Mouse (Mus musculus) embryonic facial prominence, embryonic 10.5 days (tissue): Measurements from ENCODE around the gene Nol12. TPM values are rescaled to one million over a fixed set of nuclear protein-coding genes. Genes with fewer than 3 reads are reported as not detected.
A peak's percentile ranks its signal among the peaks of the same experiment; 100 is the strongest.

Experiments
- DNase-seq: peaks from one replicate; pipeline ENCODE4 v3.0.0-alpha.2; 2017; ENCODE audit warnings: low spot score
- H3K27ac ChIP-seq: fragments of 300-500 bp; sonication (generic); replicated peaks from 2 replicates; pipeline ENCODE4 v1.5.1; 2016; ENCODE audit warnings: mild to moderate bottlenecking
- H3K27me3 ChIP-seq: fragments of 300-500 bp; sonication (generic); replicated peaks from 2 replicates; pipeline ENCODE4 v1.6.1; 2016; ENCODE audit warnings: low read depth, mild to moderate bottlenecking; ENCODE audit not compliant: poor library complexity, severe bottlenecking
- H3K36me3 ChIP-seq: fragments of 300-500 bp; sonication (generic); replicated peaks from 2 replicates; pipeline ENCODE4 v1.6.1; 2016; ENCODE audit warnings: mild to moderate bottlenecking, moderate library complexity
- H3K4me1 ChIP-seq: fragments of 300-500 bp; sonication (generic); 2 replicates; pipeline ENCODE4 v1.6.1; 2016
- H3K4me3 ChIP-seq: fragments of 300-500 bp; sonication (generic); 2 replicates; pipeline ENCODE4 v1.5.1; 2016; ENCODE audit warnings: mild to moderate bottlenecking, moderate library complexity
- H3K9me3 ChIP-seq: fragments of 300-500 bp; sonication (generic); 2 replicates; pipeline ENCODE4 v1.6.1; 2016; ENCODE audit warnings: mild to moderate bottlenecking
- WGBS: fragments of 180-500 bp; shearing (Covaris S2); methylation state at CpG from one replicate; pipeline ENCODE4 v1.1.7; 2016; 5-methylcytosine and 5-hydroxymethylcytosine counted together
- polyA plus RNA-seq: library from polyadenylated mRNA; unstranded; fragments of >200 nt; fragmentation: Nextera tagmentation; extraction: Ambion mirVana; gene quantifications from 2 replicates; pipeline ENCODE4 v1.2.1, GENCODE M21; 2016

The Nol12 gene
- polyA plus RNA-seq, 1 experiment from 2014 or later: 69.2 TPM

DNA sequence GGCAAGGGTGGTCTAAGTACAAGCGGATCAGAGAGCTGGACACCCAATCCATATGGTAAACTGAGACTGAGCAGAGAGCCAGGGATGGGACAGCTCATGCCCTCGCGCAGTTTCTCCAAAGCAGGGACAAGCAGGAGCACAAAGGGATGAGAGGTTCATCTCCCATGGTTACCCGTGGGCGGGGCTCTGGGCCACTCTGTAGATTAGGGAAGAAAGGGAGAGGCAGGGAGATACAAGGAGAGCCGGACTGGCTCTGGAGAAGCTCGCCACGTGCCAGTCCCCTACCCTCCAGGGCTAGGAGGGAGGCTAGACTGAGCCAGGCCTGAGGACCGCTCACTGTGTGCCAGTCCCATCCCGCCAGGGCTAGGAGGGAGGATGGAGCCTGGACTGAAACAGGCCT lies 2.6 kb downstream of the Nol12 start:
- H3K4me1 ChIP-seq: peaks cover 24% of the 10 kb centered on the region
- H3K27me3 ChIP-seq: no peaks in the 10 kb centered on the region
- no peaks in the 10 kb centered on the region for H3K9me3 ChIP-seq
- no peak overlapping the region for H3K4me3 ChIP-seq
- peaks cover 61% of the 10 kb centered on the region for H3K36me3 ChIP-seq
- H3K27ac ChIP-seq: no peak overlapping the region
- WGBS: 92% methylated on average over 10 of the region's 10 CpGs
- DNase-seq: no peak

DNA sequence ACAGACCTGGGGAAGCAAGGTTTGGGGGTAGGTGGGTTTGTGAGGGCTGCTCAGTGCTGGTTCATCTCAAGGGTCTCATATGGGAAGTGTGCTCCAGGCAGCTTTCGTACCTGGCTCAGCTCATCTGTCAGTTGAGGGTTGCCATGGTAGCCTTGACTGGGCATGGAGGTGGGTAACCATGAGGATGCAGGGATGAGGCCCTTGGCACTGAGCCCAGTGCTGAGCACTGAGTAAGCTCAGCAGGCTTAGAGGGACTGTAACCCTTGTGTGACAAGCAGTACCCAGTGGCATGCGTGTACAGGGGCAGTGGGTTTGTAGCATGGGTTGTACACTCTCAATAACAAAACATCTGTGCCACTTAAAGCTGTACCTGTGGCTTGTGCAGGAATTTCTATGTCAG lies 3.2 kb downstream of the Nol12 start:
- H3K36me3 ChIP-seq: peaks cover 61% of the 10 kb centered on the region
- H3K4me1 ChIP-seq: peaks cover 31% of the 10 kb centered on the region
- WGBS: 91% methylated on average over 2 of the region's 2 CpGs
- H3K27ac ChIP-seq: no peak overlapping the region
- no peaks in the 10 kb centered on the region for H3K27me3 ChIP-seq
- no peaks in the 10 kb centered on the region for H3K9me3 ChIP-seq
- no peak overlapping the region for H3K4me3 ChIP-seq
- DNase-seq: no peak

DNA sequence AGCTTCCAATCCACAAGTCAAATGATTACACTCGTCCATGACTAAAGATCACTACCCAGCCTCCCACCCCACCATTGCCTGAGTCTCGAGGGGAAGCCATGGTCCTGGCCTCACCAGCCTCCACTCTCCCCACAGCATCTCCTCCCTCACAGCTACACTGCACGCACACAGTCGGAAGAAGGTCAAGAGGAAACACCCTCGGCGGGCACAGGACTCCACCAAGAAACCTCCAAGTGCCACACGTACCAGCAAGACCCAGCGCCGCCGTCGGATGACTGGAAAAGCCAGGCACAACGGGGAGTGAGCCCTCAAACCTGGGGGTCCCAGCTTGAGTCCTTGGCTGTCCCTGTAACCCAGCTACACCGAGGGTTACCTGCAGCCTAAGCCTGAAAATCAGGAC lies 5.6 kb downstream of the Nol12 start:
- DNase-seq: no peak
- WGBS: 93% methylated on average over 13 of the region's 13 CpGs
- Histone ChIP-seq H3K27ac (no peak overlapping the region), H3K27me3 (no peaks in the 10 kb centered on the region), H3K36me3 (peaks cover 61% of the 10 kb centered on the region), H3K9me3 (no peaks in the 10 kb centered on the region), H3K4me3 (no peak overlapping the region), H3K4me1 (peaks cover 30% of the 10 kb centered on the region)

DNA sequence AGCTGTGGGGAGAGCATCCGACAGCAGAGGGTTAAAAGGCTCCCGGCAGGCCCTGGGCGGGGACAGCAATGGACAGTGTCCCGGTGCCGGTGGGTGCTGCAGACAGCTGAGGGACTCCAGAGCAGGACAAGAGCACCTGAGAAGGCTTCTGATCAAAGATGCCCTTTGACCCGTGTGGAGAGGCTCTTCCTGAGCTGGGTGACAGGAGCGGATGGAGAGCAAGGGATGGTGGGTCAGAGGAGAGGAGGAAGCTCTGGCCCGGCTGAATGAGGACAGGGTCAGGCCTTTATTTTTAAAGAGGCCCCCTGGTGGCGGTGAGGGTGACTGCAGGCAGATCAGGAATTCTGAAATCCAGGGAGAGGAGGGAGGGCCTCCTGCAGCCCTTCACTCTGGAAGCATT lies 7.9 kb downstream of the Nol12 start:
- Histone ChIP-seq H3K27me3 (peaks cover 15% of the 10 kb centered on the region), H3K9me3 (no peaks in the 10 kb centered on the region), H3K36me3 (peaks cover 46% of the 10 kb centered on the region), H3K4me3 (peak overlapping the region; percentile 53), H3K27ac (peak overlapping the region; percentile 78), H3K4me1 (peaks cover 21% of the 10 kb centered on the region)
- DNase-seq: peak; percentile 89
- 6% methylated on average over 9 of the region's 9 CpGs for WGBS

DNA sequence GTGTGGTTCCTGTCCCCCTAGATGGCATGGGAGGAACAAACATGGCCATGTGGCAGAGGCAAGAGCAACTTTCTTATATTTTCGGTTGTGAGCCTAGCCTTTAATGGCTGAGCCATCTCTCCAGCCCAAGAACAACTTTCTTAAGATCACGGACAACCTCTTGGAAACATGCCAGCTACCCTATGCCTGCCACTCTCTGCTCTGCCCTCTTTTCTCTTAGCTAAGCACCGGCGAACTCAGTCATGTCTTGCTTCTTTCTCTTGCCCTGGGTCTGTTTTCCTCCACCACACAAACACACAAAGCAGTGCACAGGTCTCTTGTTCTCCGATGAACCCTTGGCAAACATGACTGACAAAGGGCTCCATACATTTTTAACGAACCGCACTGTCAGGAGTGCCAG lies 11.5 kb downstream of the Nol12 start:
- peaks cover 15% of the 10 kb centered on the region for H3K27me3 ChIP-seq
- 0 out of 2 replicates have a peak overlapping the region, but pooled peaks have one; percentile 30 for H3K27ac ChIP-seq
- H3K4me1 ChIP-seq: peaks cover 35% of the 10 kb centered on the region
- H3K9me3 ChIP-seq: no peaks in the 10 kb centered on the region
- no peak overlapping the region for H3K4me3 ChIP-seq
- 87% methylated on average over 7 of the region's 7 CpGs for WGBS
- DNase-seq: no peak
- peaks cover 20% of the 10 kb centered on the region for H3K36me3 ChIP-seq

DNA sequence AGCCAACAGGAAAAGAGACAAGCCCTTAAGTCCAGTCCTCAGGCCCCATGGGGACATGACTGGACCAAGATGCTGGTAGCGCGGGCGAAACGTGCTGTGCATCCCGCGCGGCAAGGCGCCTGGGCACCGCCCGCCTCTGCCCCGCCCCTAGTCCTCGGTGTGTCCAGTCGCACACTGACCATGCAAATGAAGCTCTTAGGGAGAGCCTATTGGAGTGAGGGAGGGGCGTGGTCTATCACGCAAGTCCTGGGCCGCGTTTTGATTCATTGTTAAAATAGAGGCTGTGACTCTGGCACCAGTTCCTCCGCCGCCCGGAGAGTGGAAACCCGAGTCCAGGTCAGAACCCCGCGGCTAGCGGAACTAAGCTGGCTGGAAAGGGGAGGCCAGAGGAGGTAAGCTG lies 12.9 kb downstream of the Nol12 start, which contains the start of gene Triobp:
Gene Triobp, plus strand, starts transcription at position 68 of the 400 bp plus-strand sequence.
- peak within 1 kb of the TSS; percentile 88 for H3K27ac ChIP-seq

DNA sequence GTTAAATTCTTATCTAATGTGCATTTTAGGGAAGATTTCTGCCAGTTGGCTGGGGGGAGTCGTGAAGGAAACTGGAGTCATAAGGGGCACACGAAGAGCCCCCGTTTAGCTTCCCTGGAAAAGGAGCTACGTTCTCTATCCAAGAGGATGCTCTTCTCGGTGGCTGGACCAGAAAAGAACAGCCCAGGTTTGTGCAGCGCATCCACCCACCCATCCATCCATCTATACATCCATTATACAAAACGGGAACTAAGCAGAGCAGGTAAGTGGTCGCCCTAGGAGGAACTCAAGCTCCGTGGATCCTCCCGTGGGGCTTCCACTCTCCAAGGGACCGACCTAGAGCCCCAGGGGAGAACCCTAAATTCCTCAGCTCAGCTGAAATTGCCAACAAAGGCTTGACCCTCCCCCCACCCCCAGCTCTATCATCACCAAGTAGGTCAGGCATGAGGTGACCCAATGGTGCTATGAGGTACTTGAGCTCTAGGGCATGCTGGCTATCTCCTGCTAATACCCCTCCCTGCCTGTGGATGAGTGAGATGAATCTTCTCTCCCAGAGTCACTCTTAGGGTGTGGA lies 13.5 kb downstream of the Nol12 start:
- DNase-seq: peak; percentile 43
- Histone ChIP-seq H3K9me3 (no peaks in the 10 kb centered on the region), H3K4me1 (peaks cover 27% of the 10 kb centered on the region), H3K27ac (peak overlapping the region; percentile 88), H3K36me3 (peaks cover 29% of the 10 kb centered on the region), H3K27me3 (peaks cover 15% of the 10 kb centered on the region), H3K4me3 (peak overlapping the region; percentile 66)
- WGBS: 7% methylated on average over 11 of the region's 11 CpGs

More for the DNA sequence above, 12.9 kb downstream of the Nol12 start, which contains the start of gene Triobp:
- peaks cover 24% of the 10 kb centered on the region for H3K36me3 ChIP-seq
- WGBS: under 1% methylated on average over 24 of the region's 24 CpGs
- H3K9me3 ChIP-seq: no peaks in the 10 kb centered on the region
- H3K4me3 ChIP-seq: peak within 1 kb of the TSS; percentile 66
- DNase-seq: peak; percentile 95
- peaks cover 15% of the 10 kb centered on the region for H3K27me3 ChIP-seq
- peaks cover 32% of the 10 kb centered on the region for H3K4me1 ChIP-seq

DNA sequence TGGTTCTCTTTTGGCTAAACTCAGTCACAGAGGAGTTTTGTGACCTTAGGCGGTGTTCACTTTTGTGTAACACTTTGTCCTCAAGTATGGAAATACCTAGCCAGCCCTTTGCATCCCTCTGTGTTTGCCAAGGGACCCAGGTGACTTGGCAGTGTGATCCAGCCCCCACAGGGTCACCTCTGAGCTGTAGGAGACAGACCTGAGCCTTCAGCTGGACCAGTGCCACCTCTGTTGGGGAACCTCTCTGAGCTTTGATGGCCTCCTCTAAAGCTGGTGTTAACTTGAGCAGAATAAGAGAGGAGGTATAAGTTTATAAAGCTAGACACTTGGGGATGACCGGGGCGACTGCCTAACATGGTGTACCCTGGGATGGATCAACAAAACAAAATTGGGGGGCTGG lies 14.2 kb downstream of the Nol12 start:
- Histone ChIP-seq H3K27ac (0 out of 2 replicates have a peak overlapping the region, but pooled peaks have one; percentile 40), H3K27me3 (peaks cover 15% of the 10 kb centered on the region), H3K4me1 (peaks cover 24% of the 10 kb centered on the region), H3K9me3 (no peaks in the 10 kb centered on the region), H3K4me3 (peak overlapping the region; percentile 66), H3K36me3 (peaks cover 36% of the 10 kb centered on the region)
- no peak for DNase-seq
- WGBS: 98% methylated on average over 3 of the region's 3 CpGs

DNA sequence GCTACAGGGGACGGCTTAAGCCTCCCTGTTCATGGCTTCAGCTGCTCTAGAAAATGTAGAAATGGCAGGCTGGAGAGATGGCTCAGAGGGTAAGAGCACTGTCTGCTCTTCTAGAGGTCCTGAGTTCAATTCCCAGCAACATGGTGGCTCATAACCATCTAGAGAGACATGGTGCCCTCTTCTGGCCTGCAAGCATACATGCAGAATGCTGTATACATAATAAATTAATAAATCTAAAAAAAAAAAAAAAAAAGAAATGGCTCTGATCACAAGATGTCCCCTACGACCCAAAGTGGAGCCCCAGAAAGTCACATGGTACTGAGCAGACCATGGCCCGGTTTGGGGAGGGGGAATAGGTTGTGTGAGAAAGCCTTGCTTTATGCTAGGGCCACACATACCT lies 20.9 kb downstream of the Nol12 start:
- DNase-seq: no peak
- Histone ChIP-seq H3K4me3 (no peak overlapping the region), H3K9me3 (no peaks in the 10 kb centered on the region), H3K27ac (no peak overlapping the region), H3K4me1 (peaks cover 15% of the 10 kb centered on the region), H3K36me3 (peaks cover 88% of the 10 kb centered on the region), H3K27me3 (no peaks in the 10 kb centered on the region)
- WGBS: 78% methylated on average over 3 of the region's 3 CpGs

DNA sequence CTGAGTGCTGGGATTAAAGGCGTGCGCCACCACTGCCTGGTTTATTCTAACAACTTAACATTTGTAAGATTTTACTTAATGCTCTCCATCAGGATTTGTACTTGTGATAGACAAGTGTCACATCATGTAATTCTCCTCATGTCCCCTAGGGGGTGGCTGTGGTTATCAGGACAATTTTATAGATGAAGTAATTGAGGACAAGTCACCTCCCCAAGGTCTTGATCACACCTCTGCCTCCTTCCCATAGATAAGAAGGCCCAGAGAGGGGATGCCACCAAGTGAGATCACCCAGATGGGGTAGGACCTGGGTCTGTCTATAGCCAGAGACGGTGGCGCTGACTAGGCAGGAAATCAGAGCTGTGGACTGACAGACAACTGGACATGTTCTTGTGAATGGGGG lies 21.6 kb downstream of the Nol12 start:
- no peak overlapping the region for H3K4me3 ChIP-seq
- H3K9me3 ChIP-seq: no peaks in the 10 kb centered on the region
- WGBS: 90% methylated on average over 4 of the region's 4 CpGs
- H3K27me3 ChIP-seq: no peaks in the 10 kb centered on the region
- 0 out of 2 replicates have a peak overlapping the region, but pooled peaks have one; percentile 67 for H3K27ac ChIP-seq
- H3K36me3 ChIP-seq: peaks cover 88% of the 10 kb centered on the region
- H3K4me1 ChIP-seq: peaks cover 15% of the 10 kb centered on the region
- DNase-seq: no peak

DNA sequence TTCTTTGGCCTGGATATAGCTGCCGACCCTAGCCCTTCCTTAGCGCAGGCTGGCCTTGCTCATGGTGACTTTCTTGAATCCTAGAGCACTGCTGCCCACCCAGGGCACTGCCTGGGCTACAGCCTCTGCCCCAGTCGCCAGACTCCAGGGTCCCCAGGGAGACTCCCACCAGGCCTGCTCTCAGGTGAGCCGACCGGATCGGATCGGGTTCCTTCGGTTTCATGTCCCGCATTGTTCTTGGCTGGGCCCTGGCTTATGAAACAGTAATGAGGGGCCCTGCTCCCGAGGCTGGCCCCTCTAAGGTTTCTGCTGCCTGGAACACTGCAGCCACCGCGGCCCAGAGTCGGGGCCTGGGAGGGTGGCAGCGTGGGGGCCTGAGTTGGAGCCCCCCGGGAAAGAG lies 22.3 kb downstream of the Nol12 start:
- Histone ChIP-seq H3K9me3 (no peaks in the 10 kb centered on the region), H3K27ac (peak overlapping the region; percentile 67), H3K27me3 (no peaks in the 10 kb centered on the region), H3K4me1 (peaks cover 15% of the 10 kb centered on the region), H3K36me3 (peaks cover 88% of the 10 kb centered on the region), H3K4me3 (0 out of 2 replicates have a peak overlapping the region, but pooled peaks have one; percentile 8)
- no peak for DNase-seq
- WGBS: 75% methylated on average over 15 of the region's 15 CpGs

DNA sequence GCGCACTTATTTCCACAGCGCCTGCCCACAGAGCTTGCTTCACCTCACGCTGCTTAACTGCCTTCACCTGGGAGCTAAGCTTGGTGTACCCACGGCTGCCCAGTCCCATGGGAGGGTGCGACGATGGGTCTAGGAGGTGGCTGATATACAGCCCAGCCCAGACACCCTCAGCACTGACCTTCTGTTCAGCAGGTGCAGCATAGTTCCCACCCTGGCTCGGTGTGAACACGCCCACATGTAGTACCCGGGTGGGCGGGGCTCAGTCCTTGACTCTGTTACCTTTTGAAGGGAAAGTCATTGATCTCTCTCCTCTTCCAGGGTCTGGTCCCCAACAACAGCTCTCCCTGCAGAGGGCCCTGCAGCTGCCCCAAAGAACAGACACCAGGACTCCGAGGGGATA lies 24.8 kb downstream of the Nol12 start:
- no peaks in the 10 kb centered on the region for H3K27me3 ChIP-seq
- H3K9me3 ChIP-seq: no peaks in the 10 kb centered on the region
- H3K4me1 ChIP-seq: peaks cover 22% of the 10 kb centered on the region
- no peak overlapping the region for H3K27ac ChIP-seq
- no peak for DNase-seq
- 93% methylated on average over 11 of the region's 11 CpGs for WGBS
- H3K4me3 ChIP-seq: no peak overlapping the region
- H3K36me3 ChIP-seq: peaks cover 86% of the 10 kb centered on the region

DNA sequence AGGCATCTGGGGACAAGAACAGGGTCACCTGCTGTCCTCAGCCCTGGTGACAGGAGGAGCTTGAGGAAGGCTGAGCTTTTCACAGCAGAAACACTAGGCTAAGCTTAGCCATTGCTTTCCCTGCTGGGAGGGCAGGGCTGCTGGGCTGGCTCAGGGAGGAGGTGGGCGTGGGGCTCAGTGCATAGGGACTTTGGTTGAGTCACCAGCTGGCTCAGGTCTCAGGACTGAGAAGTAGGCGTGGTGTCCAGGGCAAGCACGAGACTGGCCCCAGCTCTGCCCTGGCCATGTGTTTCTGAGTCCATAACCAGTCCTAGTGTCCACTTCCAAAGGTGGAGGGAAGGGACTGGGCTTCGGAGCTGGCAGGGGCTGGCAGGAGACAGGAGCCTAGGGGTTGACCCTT lies 25.4 kb downstream of the Nol12 start:
- no peaks in the 10 kb centered on the region for H3K9me3 ChIP-seq
- DNase-seq: no peak
- no peak overlapping the region for H3K4me3 ChIP-seq
- H3K27me3 ChIP-seq: no peaks in the 10 kb centered on the region
- peaks cover 22% of the 10 kb centered on the region for H3K4me1 ChIP-seq
- H3K36me3 ChIP-seq: peaks cover 85% of the 10 kb centered on the region
- no peak overlapping the region for H3K27ac ChIP-seq
- 85% methylated on average over 4 of the region's 4 CpGs for WGBS
